Mouse (Mus musculus) limb, embryonic 10.5 days (tissue): ENCODE measurements at regions not wholly inside any gene's neighbourhood (a gene's known extent, or its start where the extent isn't known, plus 50 kb on each side); places are given as distances from the start of the nearest gene placed in this dataset.
"Not testable (repeated sequence)": the region's sequence is repeated elsewhere in the genome, so short reads cannot be mapped to it uniquely, and the experiment has no call there.

Experiments used
- DNase-seq: peaks from one replicate; pipeline ENCODE4 v3.0.0-alpha.2; 2017; ENCODE audit warnings: low spot score
- H3K27ac ChIP-seq: fragments of 300-500 bp; sonication (generic); 2 replicates; pipeline ENCODE4 v1.5.1; 2016; ENCODE audit warnings: mild to moderate bottlenecking
- H3K27me3 ChIP-seq: fragments of 300-500 bp; sonication (generic); 2 replicates; pipeline ENCODE4 v1.6.1; 2016; ENCODE audit warnings: low read depth, mild to moderate bottlenecking; ENCODE audit not compliant: poor library complexity, severe bottlenecking
- H3K36me3 ChIP-seq: fragments of 300-500 bp; sonication (generic); 2 replicates; pipeline ENCODE4 v1.6.1; 2016; ENCODE audit warnings: mild to moderate bottlenecking, moderate library complexity
- H3K4me1 ChIP-seq: fragments of 300-500 bp; sonication (generic); 2 replicates; pipeline ENCODE4 v1.6.1; 2016
- H3K4me3 ChIP-seq: fragments of 300-500 bp; sonication (generic); 2 replicates; pipeline ENCODE4 v1.5.1; 2016; ENCODE audit warnings: mild to moderate bottlenecking, moderate library complexity
- H3K9me3 ChIP-seq: fragments of 300-500 bp; sonication (generic); replicated peaks from 2 replicates; pipeline ENCODE4 v1.6.1; 2016; ENCODE audit warnings: mild to moderate bottlenecking
- WGBS: fragments of 180-500 bp; shearing (Covaris S2); methylation state at CpG from one replicate; pipeline ENCODE4 v1.1.7; 2016; 5-methylcytosine and 5-hydroxymethylcytosine counted together

DNA sequence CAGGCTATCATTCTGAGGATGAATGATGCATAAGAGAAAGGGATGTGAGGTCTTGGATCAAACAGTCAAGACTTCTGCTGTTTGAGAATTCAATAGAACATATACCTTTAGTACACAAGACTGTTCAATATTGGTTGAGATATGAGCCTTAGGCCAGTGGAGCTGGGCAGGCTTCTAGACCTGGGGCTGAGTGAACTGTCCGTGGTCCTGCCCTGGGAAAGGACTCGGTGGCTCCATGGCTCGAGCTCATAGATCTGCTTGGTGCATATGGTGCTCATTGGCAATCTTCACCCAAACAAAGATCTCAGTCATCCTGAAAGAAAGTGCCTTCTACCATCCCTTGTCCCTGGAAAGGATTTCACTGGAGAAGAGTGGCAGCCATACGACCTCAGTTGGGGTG is 233.7 kb downstream of the Glrx3 start:
- no peaks in the 10 kb centered on the region for H3K4me1 ChIP-seq
- no peaks in the 10 kb centered on the region for H3K36me3 ChIP-seq
- H3K27ac ChIP-seq, result no peak overlapping the region
- no peaks in the 10 kb centered on the region for H3K9me3 ChIP-seq
- H3K27me3 ChIP-seq, result no peaks in the 10 kb centered on the region
- DNase-seq, result peak; percentile 66
- 60% methylated on average over 4 of the region's 4 CpGs for WGBS
- H3K4me3 ChIP-seq, result no peak overlapping the region

DNA sequence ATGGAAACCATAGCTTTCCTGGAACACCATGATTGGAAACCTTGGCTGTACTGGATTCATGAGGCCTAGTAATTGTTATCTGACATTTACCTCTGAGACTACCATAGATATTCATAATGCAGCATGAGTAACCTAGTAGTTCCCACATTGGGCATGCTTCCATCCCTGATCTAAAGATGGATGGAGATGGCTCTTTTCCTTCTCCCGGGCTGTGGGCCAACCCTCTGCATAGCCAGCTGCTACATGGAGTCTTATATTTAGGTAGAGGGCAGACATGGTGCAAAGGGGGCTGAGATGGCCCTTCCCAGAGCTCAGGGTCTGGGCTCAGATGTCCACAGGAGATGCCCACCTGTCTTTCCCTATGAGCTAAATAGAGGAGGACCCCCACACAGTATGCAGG is 237.2 kb downstream of the Glrx3 start:
- H3K36me3 ChIP-seq, result no peaks in the 10 kb centered on the region
- DNase-seq, result no peak
- no peak overlapping the region for H3K27ac ChIP-seq
- no peaks in the 10 kb centered on the region for H3K4me1 ChIP-seq
- no peaks in the 10 kb centered on the region for H3K9me3 ChIP-seq
- H3K27me3 ChIP-seq, result no peaks in the 10 kb centered on the region
- H3K4me3 ChIP-seq, result no peak overlapping the region
- WGBS, result 88% methylated on average over 1 of the region's 1 CpGs

DNA sequence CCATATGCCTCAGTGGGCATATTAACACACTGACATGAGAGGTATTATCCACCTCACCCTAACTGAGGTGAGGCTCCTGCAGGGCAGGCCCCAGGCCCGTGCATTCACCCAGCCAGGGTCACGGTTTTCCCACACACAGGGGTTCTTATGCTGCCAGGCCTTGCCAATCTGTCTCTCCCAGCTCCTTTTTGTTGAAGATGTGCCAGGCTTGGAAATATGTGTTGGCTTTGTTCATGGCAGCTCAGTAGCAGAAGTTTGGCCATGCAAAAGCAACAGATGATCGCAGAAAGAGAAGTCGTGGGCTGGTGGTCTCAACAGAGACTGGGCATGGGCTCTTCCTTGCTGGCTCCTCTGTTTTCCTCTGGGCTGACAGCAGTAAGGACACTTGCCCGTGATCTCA is 238.0 kb downstream of the Glrx3 start:
- Histone ChIP-seq H3K4me1 (no peaks in the 10 kb centered on the region), H3K4me3 (no peak overlapping the region), H3K27me3 (no peaks in the 10 kb centered on the region), H3K9me3 (no peaks in the 10 kb centered on the region), H3K36me3 (no peaks in the 10 kb centered on the region), H3K27ac (no peak overlapping the region)
- DNase-seq, result no peak
- 90% methylated on average over 5 of the region's 5 CpGs for WGBS

DNA sequence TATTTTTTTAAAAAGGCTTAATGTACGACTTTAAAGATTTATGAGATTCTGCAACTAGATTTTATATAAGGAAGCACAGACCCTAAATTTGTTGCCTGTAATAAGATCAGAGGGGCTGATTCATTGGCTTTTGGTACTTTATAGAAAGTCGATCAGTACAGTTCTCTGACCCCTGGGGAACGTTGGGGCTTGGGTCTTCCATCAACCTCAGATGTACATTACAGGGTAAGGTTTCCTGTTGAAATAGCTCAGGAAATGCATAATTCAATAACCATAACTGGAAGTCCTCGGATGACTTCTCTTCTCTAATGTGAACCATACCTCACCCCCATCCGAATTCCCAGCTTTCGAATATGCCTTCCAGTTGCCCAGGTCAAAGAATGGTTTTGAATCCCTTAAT is 247.4 kb downstream of the Glrx3 start:
- Histone ChIP-seq H3K9me3 (no peaks in the 10 kb centered on the region), H3K27me3 (no peaks in the 10 kb centered on the region), H3K4me3 (no peak overlapping the region), H3K36me3 (no peaks in the 10 kb centered on the region), H3K27ac (no peak overlapping the region), H3K4me1 (peaks cover 17% of the 10 kb centered on the region)
- DNase-seq, result no peak
- WGBS, result 71% methylated on average over 6 of the region's 6 CpGs

DNA sequence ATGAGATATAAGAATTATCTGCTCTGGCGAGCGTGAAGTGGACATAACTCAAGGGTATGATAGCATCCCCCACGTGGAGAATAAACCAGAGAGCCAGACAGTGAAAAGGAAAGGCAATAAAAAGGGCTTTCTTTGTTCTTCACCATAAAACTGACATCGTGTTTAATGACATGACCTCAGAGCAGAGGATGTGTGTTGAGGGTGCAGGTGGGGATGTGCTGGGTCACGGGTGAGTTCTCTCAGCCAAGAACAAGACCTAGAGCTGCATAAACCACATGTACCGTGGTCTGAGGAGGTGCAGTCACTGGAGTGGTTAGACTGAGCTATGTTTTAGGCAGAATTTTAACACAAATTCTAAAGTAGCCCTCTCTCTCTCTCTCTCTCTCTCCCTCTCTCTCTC is 247.9 kb downstream of the Glrx3 start:
- H3K36me3 ChIP-seq, result no peaks in the 10 kb centered on the region
- H3K4me1 ChIP-seq, result peaks cover 17% of the 10 kb centered on the region
- 50% methylated on average over 6 of the region's 6 CpGs for WGBS
- H3K27ac ChIP-seq, result no peak overlapping the region
- no peak overlapping the region for H3K4me3 ChIP-seq
- DNase-seq, result no peak
- no peaks in the 10 kb centered on the region for H3K27me3 ChIP-seq
- H3K9me3 ChIP-seq, result no peaks in the 10 kb centered on the region

DNA sequence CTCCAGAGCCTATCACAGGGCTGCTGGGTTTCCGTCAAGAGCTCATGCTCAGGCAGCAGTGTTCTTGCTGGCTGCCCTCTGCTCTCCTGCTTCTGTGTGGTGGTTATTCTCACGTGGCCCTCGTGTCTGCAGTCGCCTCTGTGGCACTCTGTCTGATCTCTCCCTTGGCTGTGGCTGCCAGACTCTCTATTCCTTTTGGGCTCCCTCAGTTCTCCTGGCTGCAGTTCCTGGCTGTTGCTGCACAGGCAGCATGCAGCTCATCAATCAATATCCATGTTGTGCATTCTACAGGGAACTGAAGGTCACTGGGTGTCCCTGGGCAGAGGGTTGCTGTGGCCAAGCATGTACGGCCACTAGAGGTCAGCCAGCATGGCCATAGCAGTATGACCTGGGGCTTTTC is 259.4 kb downstream of the Glrx3 start:
- no peaks in the 10 kb centered on the region for H3K9me3 ChIP-seq
- peaks cover 5% of the 10 kb centered on the region; the same call in 1 of the 2 replicates for H3K4me1 ChIP-seq
- no peak overlapping the region for H3K4me3 ChIP-seq
- no peaks in the 10 kb centered on the region for H3K36me3 ChIP-seq
- WGBS, result 80% methylated on average over 5 of the region's 5 CpGs
- H3K27me3 ChIP-seq, result no peaks in the 10 kb centered on the region
- DNase-seq, result no peak
- H3K27ac ChIP-seq, result no peak overlapping the region

DNA sequence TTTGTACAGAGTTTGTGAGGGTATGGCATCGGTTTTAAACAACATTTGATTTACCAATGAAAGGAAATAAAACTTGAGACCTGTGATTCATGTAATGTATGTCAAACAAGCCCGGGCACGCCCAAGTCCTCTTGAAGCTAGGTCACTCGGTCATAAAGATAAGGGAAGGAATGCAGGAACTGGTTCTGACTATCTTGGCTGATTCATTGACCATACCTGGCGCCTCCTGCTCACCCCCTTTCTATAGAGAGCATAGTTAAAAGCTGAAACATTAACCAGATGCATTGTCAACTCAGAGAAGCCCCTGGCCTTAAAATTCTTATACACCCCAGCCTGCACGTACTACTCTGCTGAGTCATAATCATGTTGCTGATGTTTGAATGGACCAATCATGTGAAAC is 261.1 kb downstream of the Glrx3 start:
- 87% methylated on average over 6 of the region's 6 CpGs for WGBS
- H3K4me3 ChIP-seq, H3K4me1 ChIP-seq, H3K9me3 ChIP-seq, H3K36me3 ChIP-seq, DNase-seq, H3K27me3 ChIP-seq, H3K27ac ChIP-seq: not testable (repeated sequence)

DNA sequence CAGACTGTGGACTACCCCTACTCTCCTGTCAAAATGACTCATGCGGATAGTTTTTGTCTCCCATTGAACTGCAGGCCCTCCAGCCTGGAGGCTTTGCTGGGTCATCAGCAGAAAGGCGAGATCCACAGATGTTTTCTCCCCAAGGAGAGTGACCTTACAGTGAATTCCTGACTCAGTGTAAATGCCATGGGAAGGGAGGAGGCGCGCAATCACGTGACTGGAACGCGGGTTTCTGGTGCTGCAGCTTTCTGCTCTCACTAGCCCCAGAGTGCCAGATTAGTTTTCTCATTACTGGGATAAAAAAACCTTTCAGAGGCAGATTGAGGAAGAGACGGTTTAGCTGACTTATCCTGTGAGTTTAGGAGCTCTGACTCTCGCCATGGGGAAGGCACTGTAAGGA is 275.4 kb downstream of the Glrx3 start:
- Histone ChIP-seq H3K4me1 (0 out of 2 replicates have a peak, but pooled peaks cover 10% of the 10 kb centered on the region), H3K27ac (no peak overlapping the region), H3K9me3 (no peaks in the 10 kb centered on the region), H3K36me3 (no peaks in the 10 kb centered on the region), H3K4me3 (no peak overlapping the region), H3K27me3 (no peaks in the 10 kb centered on the region)
- DNase-seq, result no peak
- WGBS, result 63% methylated on average over 9 of the region's 9 CpGs

DNA sequence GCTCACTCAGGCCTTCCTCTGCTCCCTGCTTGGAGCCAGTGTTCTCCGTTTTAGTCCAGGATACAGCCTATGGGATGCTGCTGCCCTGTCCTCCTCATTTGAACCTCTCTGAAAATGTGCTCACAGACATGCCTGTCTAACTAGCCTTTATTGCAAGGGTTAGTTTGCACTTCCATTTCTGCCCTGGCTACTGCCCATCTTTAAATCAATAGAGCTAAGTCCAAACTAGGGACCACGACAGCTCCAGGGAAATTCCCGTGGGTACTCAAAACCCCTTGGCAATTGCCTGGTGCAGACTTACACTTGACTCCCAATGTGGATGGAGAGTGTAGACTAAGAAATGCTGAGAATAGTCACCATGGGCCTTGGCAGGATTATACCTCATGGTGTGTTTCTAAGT is 276.4 kb downstream of the Glrx3 start:
- no peak overlapping the region for H3K27ac ChIP-seq
- 0 out of 2 replicates have a peak, but pooled peaks cover 12% of the 10 kb centered on the region for H3K4me1 ChIP-seq
- no peaks in the 10 kb centered on the region for H3K27me3 ChIP-seq
- WGBS, result 83% methylated on average over 3 of the region's 3 CpGs
- H3K36me3 ChIP-seq, result no peaks in the 10 kb centered on the region
- H3K9me3 ChIP-seq, result no peaks in the 10 kb centered on the region
- no peak overlapping the region for H3K4me3 ChIP-seq
- DNase-seq, result no peak

DNA sequence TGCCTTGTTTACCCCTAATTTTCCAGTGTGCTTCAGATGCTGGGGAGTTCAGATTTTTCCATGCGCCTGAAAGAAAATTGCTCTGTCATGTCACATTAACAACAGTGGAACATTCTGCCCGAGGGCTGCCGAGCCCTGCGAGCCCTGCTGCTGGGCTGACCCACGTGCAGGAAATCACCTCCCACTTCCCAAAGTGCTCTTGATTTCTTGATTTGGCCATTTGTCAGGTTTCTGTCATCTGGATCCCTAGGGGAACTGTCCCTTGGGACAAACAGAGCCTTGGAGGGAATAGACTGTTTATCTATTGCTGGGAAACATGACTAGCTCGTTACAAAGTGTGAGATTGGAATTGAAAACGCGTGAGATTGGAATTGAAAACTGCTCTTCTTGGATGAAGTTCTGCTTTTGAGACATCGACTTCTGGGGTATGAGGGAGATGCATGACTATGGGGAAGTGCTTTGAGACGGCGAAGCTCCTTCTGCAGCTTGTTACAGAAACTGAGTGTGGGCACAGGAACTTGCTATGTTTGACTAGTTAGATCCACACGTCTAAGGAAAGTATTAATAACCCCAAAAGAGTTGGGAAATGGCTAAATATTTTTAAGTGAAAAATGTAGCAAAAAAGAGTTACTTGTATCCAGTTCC is 277.0 kb downstream of the Glrx3 start:
- WGBS, result 54% methylated on average over 12 of the region's 12 CpGs
- Histone ChIP-seq H3K27ac (no peak overlapping the region), H3K9me3 (no peaks in the 10 kb centered on the region), H3K36me3 (no peaks in the 10 kb centered on the region), H3K4me3 (no peak overlapping the region), H3K27me3 (no peaks in the 10 kb centered on the region), H3K4me1 (0 out of 2 replicates have a peak, but pooled peaks cover 12% of the 10 kb centered on the region)
- DNase-seq, result no peak

DNA sequence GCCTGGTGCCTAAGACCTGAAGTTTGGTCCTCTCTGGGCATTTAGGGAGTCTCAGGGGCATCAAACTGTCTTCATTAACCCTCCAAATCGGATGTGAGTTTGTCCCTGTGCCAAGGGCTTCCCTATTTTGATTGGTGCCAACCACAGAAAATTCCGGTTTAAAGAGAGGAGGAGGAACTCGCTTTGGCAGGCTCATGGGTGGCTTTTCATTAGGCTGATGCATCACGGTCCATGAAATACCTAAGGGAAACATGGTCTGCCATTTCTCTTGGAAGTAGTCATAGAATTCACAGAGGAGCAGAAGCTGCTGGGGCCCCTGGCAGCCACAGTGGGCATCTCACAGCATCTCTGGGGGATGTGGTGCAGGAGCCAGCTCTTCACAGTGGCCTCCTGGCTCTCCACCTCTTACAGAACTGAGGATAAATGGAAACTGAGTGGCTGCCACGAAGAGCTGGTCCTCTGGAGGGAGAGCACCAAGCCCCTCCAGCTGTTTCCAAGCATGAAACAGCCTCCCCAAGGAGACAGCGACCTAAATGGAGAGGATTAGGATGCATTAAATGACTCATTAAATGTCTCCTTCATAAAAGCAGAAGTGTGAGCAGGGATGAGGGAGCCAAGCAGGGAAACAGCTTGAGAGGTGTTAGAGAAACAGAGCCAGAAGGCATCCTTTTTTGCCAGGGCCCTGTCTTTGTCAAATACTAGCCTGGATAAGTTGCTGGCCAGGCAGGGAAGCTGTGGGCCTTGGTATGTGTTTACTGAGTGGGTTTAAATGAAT is 277.9 kb downstream of the Glrx3 start:
- no peaks in the 10 kb centered on the region for H3K27me3 ChIP-seq
- H3K36me3 ChIP-seq, result no peaks in the 10 kb centered on the region
- 78% methylated on average over 6 of the region's 6 CpGs for WGBS
- no peak overlapping the region for H3K27ac ChIP-seq
- 0 out of 2 replicates have a peak, but pooled peaks cover 12% of the 10 kb centered on the region for H3K4me1 ChIP-seq
- H3K4me3 ChIP-seq, result no peak overlapping the region
- no peak for DNase-seq
- H3K9me3 ChIP-seq, result no peaks in the 10 kb centered on the region

DNA sequence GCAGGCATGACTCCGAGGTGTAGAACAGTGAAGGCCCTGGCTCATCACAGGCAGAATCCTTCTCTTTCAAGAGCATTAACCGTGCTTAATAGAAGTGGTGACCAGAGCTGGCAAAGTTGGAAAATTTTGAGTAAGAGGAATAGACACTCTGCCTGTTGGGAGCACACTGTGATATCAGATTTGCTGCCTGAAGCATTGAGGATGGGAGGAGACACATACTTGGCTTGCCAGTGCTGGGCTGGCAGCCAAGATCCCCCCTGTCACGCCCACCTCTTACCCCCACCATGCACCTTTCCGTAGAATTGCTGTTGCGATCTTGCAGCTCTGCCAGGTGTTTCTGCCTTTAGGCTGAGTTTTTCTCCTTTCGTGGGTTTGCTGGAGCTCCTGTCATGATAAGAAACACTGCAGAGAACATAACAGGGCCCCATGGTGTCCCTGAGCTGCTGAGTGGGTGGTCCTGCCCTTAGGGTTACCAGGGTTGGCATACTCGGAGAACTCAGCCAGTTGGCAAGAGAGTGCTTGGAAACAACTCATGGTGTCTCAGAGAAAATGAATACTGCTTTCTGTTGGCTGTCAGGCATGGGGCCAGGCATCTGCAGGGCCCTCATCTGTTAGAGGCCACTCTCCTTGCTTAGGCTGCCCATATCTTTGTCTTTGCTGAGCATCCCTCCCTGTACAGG is 286.1 kb downstream of the Glrx3 start:
- Histone ChIP-seq H3K4me1 (0 out of 2 replicates have a peak, but pooled peaks cover 2% of the 10 kb centered on the region), H3K36me3 (no peaks in the 10 kb centered on the region), H3K27me3 (no peaks in the 10 kb centered on the region), H3K9me3 (no peaks in the 10 kb centered on the region), H3K27ac (no peak overlapping the region), H3K4me3 (no peak overlapping the region)
- WGBS, result 80% methylated on average over 7 of the region's 7 CpGs
- no peak for DNase-seq

DNA sequence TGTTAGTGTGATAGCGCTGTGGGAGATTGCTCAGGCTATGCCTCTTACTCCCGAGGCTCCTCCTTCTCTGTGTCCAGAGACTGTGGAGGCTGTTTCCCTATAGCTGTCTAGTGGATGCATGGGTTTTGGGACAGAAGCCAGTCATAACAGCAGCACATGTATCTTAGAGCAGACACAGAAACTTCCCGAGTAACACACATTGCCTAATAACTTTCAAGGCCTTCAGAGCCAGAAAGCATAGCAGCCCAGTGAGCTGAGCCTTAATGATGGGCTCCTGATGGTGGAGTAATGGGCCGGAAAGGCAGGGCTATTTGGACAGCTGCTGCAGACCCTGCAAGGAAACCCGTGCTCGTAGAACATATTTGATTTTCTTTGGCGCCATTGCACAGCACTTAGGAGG is 288.6 kb downstream of the Glrx3 start:
- no peaks in the 10 kb centered on the region for H3K9me3 ChIP-seq
- H3K27ac ChIP-seq, result no peak overlapping the region
- 82% methylated on average over 7 of the region's 7 CpGs for WGBS
- H3K36me3 ChIP-seq, result no peaks in the 10 kb centered on the region
- no peaks in the 10 kb centered on the region for H3K27me3 ChIP-seq
- no peak overlapping the region for H3K4me3 ChIP-seq
- H3K4me1 ChIP-seq, result no peaks in the 10 kb centered on the region
- no peak for DNase-seq
